Mouse (Mus musculus): ENCODE results near the gene Ap3d1. TPM values are rescaled to one million over a fixed set of nuclear protein-coding genes. Genes with fewer than 3 reads are reported as not detected.

The Ap3d1 gene
- polyA plus RNA-seq (2017; shearing (Covaris generic)): 70.3 TPM

GRCm38 (mm10) chr10:80742180-80742978, at the start of gene Ap3d1:
Gene Ap3d1, minus strand, starts transcription at chr10:80742264.

GRCm38 (mm10) chr10:80754594-80755290, 12.7 kb upstream of the Ap3d1 start, which contains the start of gene Dot1l:
Gene Dot1l, plus strand, starts transcription at chr10:80755206.

GRCm38 (mm10) chr10:80701721-80702535, 40.1 kb downstream of the Ap3d1 start, which contains the start of the genes Mob3a and Izumo4:
Gene Mob3a, minus strand, starts transcription at chr10:80701977.
Gene Izumo4, plus strand, starts transcription at chr10:80702184.

GRCm38 (mm10) chr10:80677942-80678436, 64.1 kb downstream of the Ap3d1 start, which contains the start of gene Mknk2:
Gene Mknk2, minus strand, starts transcription at chr10:80678112.

Other genes starting within 250 kb of the Ap3d1 start
- gene Onecut3, start 247.4 kb downstream of the Ap3d1 start, polyA plus RNA-seq (2017; shearing (Covaris generic)): 0.07 TPM
- gene Atp8b3, start 203.1 kb downstream of the Ap3d1 start, polyA plus RNA-seq (2017; shearing (Covaris generic)): 0.10 TPM
- 55.7 TPM for gene Rexo1, start 180.7 kb downstream of the Ap3d1 start, polyA plus RNA-seq (2017; shearing (Covaris generic))
- 16.2 TPM for gene Klf16, start 164.9 kb downstream of the Ap3d1 start, polyA plus RNA-seq (2017; shearing (Covaris generic))
- gene Abhd17a, start 151.9 kb downstream of the Ap3d1 start, polyA plus RNA-seq (2017; shearing (Covaris generic)): 92.3 TPM
- gene Scamp4, start 139.4 kb downstream of the Ap3d1 start, polyA plus RNA-seq (2017; shearing (Covaris generic)): 106 TPM
- 6.2 TPM for gene Adat3, start 139.4 kb downstream of the Ap3d1 start, polyA plus RNA-seq (2017; shearing (Covaris generic))
- 14.3 TPM for gene Gm49322, start 136.2 kb downstream of the Ap3d1 start, polyA plus RNA-seq (2017; shearing (Covaris generic))
- 338 TPM for gene Csnk1g2, start 119.4 kb downstream of the Ap3d1 start, polyA plus RNA-seq (2017; shearing (Covaris generic))
- gene Btbd2, start 85.2 kb downstream of the Ap3d1 start, polyA plus RNA-seq (2017; shearing (Covaris generic)): 16.0 TPM
- gene Mknk2, start 64.2 kb downstream of the Ap3d1 start, polyA plus RNA-seq (2017; shearing (Covaris generic)): 200 TPM
- gene Mob3a, start 40.3 kb downstream of the Ap3d1 start, polyA plus RNA-seq (2017; shearing (Covaris generic)): 123 TPM
- 72.1 TPM for gene Izumo4, start 40.1 kb downstream of the Ap3d1 start, polyA plus RNA-seq (2017; shearing (Covaris generic))
- gene Dot1l, start 12.9 kb upstream of the Ap3d1 start, polyA plus RNA-seq (2017; shearing (Covaris generic)): 52.5 TPM
- 57.5 TPM for gene Sf3a2, start 55.9 kb upstream of the Ap3d1 start, polyA plus RNA-seq (2017; shearing (Covaris generic))
- gene Plekhj1, start 56.4 kb upstream of the Ap3d1 start, polyA plus RNA-seq (2017; shearing (Covaris generic)): 202 TPM
- gene Amh, start 63.0 kb upstream of the Ap3d1 start, polyA plus RNA-seq (2017; shearing (Covaris generic)): not detected
- gene Jsrp1, start 71.2 kb upstream of the Ap3d1 start, polyA plus RNA-seq (2017; shearing (Covaris generic)): 2.0 TPM
- gene Oaz1, start 84.4 kb upstream of the Ap3d1 start, polyA plus RNA-seq (2017; shearing (Covaris generic)): 2,187 TPM
- gene Lingo3, start 101.8 kb upstream of the Ap3d1 start, polyA plus RNA-seq (2017; shearing (Covaris generic)): 0.11 TPM
- 76.0 TPM for gene Lsm7, start 112.9 kb upstream of the Ap3d1 start, polyA plus RNA-seq (2017; shearing (Covaris generic))
- 18.4 TPM for gene Sppl2b, start 113.0 kb upstream of the Ap3d1 start, polyA plus RNA-seq (2017; shearing (Covaris generic))
- not detected for gene Tmprss9, start 129.6 kb upstream of the Ap3d1 start, polyA plus RNA-seq (2017; shearing (Covaris generic))
- 151 TPM for gene Timm13, start 158.7 kb upstream of the Ap3d1 start, polyA plus RNA-seq (2017; shearing (Covaris generic))
- gene Lmnb2, start 176.0 kb upstream of the Ap3d1 start, polyA plus RNA-seq (2017; shearing (Covaris generic)): 18.5 TPM
- gene Gadd45b, start 187.8 kb upstream of the Ap3d1 start, polyA plus RNA-seq (2017; shearing (Covaris generic)): 743 TPM